Mouse (Mus musculus): ENCODE measurements around the gene Rasl2-9. TPM values are rescaled to one million over a fixed set of nuclear protein-coding genes. Genes with fewer than 3 reads are reported as not detected.

Gene Rasl2-9
- polyA plus RNA-seq, 1 experiment, result 148 TPM

DNA sequence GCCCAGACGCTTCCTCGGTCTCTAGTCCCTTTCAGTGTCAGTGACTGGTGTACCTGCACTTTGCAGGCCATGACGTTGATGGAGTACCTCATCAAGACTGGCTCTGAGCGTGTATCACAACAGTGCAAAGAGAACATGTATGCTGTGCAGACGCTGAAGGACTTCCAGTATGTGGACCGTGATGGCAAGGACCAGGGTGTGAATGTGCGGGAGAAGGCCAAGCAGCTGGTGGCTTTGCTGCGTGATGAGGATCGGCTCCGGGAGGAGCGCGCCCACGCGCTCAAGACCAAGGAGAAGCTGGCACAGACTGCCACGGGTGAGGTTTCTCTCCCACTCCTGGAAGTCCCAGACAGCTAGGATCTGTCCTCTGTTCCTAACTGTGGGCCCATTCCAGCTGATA lies 35.9 kb downstream of the Rasl2-9 start:
- no peaks in the 10 kb centered on the region; the same call in 1 of the 2 replicates for H3K36me3 ChIP-seq (ENCODE audit: control insufficient read depth, insufficient read depth, low read length)
- no peak for TF ChIP-seq CTCF (IDR thresholded peaks at IDR 0.05; ENCODE audit: control insufficient read depth, insufficient read depth, insufficient replicate concordance, low read depth, low read length)
- no peak for TF ChIP-seq POLR2A (IDR thresholded peaks at IDR 0.05; ENCODE audit: control insufficient read depth, low read depth, low read length)
- H3K27ac ChIP-seq (ENCODE audit: control insufficient read depth, insufficient read depth, low read depth, low read length), result no peak overlapping the region
- peak overlapping the region; percentile 12 for H3K4me3 ChIP-seq (ENCODE audit: control insufficient read depth, low read depth, low read length)
- H3K4me1 ChIP-seq (ENCODE audit: control insufficient read depth, insufficient read depth, low read length), result peaks cover 3% of the 10 kb centered on the region; the same call in 1 of the 2 replicates
- no peaks in the 10 kb centered on the region for H3K27me3 ChIP-seq (ENCODE audit: control insufficient read depth, insufficient read depth, low read length)

DNA sequence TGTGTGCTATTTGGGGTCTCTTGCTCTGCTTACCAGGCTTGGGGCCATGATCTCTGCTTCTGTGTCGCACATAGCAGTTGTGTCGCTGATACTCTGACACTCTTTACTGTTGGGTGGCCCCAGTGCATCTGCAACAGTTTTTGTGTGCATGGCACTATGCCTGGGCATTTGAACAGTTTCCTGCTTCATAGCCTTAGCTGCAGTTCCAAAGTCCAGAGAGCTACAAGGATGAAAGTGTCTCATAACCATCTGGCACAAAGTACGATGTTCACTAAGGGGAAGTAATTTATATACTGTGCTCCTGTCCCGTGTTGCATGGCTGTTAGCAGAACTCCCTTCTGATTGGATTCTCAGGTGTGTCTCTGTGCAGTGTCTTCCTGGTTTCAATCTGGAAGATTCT lies 37.9 kb downstream of the Rasl2-9 start:
- Histone ChIP-seq H3K27me3 (ENCODE audit: control insufficient read depth, insufficient read depth, low read length) (no peaks in the 10 kb centered on the region), H3K4me1 (ENCODE audit: control insufficient read depth, insufficient read depth, low read length) (peaks cover 3% of the 10 kb centered on the region), H3K27ac (ENCODE audit: control insufficient read depth, insufficient read depth, low read depth, low read length) (no peak overlapping the region), H3K4me3 (ENCODE audit: control insufficient read depth, low read depth, low read length) (no peak overlapping the region), H3K36me3 (ENCODE audit: control insufficient read depth, insufficient read depth, low read length) (no peaks in the 10 kb centered on the region; the same call in 1 of the 2 replicates)
- TF ChIP-seq POLR2A (IDR thresholded peaks at IDR 0.05; ENCODE audit: control insufficient read depth, low read depth, low read length) (no peak), CTCF (IDR thresholded peaks at IDR 0.05; ENCODE audit: control insufficient read depth, insufficient read depth, insufficient replicate concordance, low read depth, low read length) (no peak)

DNA sequence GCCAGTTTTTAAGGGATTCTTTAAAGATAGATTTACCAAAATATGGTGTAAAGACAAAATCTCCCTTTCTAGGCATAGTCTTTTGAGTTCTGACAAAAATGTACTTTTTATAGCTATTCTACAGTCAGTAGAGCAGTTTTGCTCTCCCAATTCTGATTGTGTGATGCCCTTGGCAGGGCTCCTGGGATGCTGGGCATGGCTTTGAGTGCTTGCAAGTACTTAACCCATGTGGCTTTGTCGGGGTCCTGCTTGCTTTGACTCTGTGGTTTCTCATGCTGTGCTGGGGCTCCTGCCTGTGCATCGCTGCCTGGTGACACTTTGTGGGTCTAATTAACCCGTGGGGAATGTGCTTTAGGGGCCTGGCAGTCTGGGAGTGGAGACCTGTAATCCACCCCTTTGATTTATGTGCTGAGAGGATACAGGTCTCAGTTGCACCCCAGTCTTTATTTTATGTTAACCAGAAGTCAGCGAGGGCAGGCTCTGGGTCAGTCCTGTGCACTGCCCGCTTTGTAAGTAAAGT lies 38.8 kb downstream of the Rasl2-9 start:
- Histone ChIP-seq H3K36me3 (ENCODE audit: control insufficient read depth, insufficient read depth, low read length) (no peaks in the 10 kb centered on the region; the same call in 1 of the 2 replicates), H3K27me3 (ENCODE audit: control insufficient read depth, insufficient read depth, low read length) (no peaks in the 10 kb centered on the region), H3K4me1 (ENCODE audit: control insufficient read depth, insufficient read depth, low read length) (peaks cover under 1% of the 10 kb centered on the region), H3K27ac (ENCODE audit: control insufficient read depth, insufficient read depth, low read depth, low read length) (no peak overlapping the region), H3K4me3 (ENCODE audit: control insufficient read depth, low read depth, low read length) (no peak overlapping the region)
- TF ChIP-seq POLR2A (IDR thresholded peaks at IDR 0.05; ENCODE audit: control insufficient read depth, low read depth, low read length) (no peak), CTCF (IDR thresholded peaks at IDR 0.05; ENCODE audit: control insufficient read depth, insufficient read depth, insufficient replicate concordance, low read depth, low read length) (no peak)

DNA sequence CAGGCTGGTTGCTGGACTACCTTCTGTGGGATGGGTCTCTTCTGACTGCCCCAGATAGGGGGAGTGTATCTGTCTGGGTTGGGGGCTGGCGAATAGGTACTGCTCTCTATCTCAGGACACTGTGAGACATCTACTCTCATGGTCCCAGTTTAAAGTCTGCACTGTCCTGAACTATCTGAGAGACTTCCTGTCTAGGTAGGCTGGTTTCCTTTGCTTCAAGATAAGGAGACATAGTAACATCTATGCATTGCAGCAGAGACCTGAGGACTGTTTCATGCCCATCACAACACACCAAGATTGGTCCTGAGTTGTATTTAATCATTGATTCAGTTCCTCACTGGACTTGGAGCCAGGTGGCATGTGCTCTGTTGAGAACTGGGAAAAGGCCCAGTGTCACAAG lies 40.2 kb downstream of the Rasl2-9 start:
- Histone ChIP-seq H3K36me3 (ENCODE audit: control insufficient read depth, insufficient read depth, low read length) (no peaks in the 10 kb centered on the region; the same call in 1 of the 2 replicates), H3K27me3 (ENCODE audit: control insufficient read depth, insufficient read depth, low read length) (no peaks in the 10 kb centered on the region), H3K4me3 (ENCODE audit: control insufficient read depth, low read depth, low read length) (no peak overlapping the region), H3K27ac (ENCODE audit: control insufficient read depth, insufficient read depth, low read depth, low read length) (no peak overlapping the region), H3K4me1 (ENCODE audit: control insufficient read depth, insufficient read depth, low read length) (peaks cover 4% of the 10 kb centered on the region)
- no peak for TF ChIP-seq POLR2A (IDR thresholded peaks at IDR 0.05; ENCODE audit: control insufficient read depth, low read depth, low read length)
- TF ChIP-seq CTCF (IDR thresholded peaks at IDR 0.05; ENCODE audit: control insufficient read depth, insufficient read depth, insufficient replicate concordance, low read depth, low read length), result no peak

DNA sequence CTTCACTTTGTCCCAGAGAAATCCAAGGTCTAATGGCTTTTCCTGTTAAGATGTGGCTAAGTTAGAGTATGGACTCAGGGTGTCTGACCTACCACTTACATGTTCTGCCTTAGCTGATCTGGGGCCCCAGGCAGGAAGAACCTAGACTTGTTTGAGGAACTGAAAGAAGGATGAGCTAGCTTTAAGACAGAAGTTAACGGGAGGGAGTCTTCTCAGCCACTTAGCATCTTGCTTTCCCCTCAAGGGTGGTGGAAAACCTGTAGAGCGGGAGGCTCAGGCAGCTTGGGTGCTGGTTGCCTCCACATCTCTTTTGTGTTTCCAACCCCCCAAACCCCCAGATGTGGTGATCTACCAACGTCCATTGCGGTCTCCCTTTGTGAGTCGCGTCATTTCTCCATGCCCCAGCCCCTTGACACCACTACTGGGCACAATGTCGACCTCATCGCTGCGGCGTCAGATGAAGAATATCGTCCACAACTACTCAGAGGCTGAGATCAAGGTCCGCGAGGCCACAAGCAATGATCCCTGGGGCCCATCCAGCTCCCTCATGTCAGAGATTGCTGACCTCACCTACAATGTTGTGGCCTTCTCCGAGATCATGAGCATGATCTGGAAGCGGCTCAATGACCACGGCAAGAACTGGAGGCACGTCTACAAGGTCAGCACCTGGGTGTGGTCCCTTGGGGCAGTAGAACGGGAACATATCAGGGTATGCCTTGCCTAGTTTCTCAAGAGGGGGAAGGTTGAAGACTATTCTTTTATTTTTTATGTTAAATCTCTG lies 42.2 kb downstream of the Rasl2-9 start:
- Histone ChIP-seq H3K27me3 (ENCODE audit: control insufficient read depth, insufficient read depth, low read length) (no peaks in the 10 kb centered on the region), H3K4me1 (ENCODE audit: control insufficient read depth, insufficient read depth, low read length) (peaks cover 6% of the 10 kb centered on the region), H3K27ac (ENCODE audit: control insufficient read depth, insufficient read depth, low read depth, low read length) (no peak overlapping the region), H3K4me3 (ENCODE audit: control insufficient read depth, low read depth, low read length) (no peak overlapping the region), H3K36me3 (ENCODE audit: control insufficient read depth, insufficient read depth, low read length) (no peaks in the 10 kb centered on the region)
- TF ChIP-seq CTCF (IDR thresholded peaks at IDR 0.05; ENCODE audit: control insufficient read depth, insufficient read depth, insufficient replicate concordance, low read depth, low read length) (no peak), POLR2A (IDR thresholded peaks at IDR 0.05; ENCODE audit: control insufficient read depth, low read depth, low read length) (no peak)

DNA sequence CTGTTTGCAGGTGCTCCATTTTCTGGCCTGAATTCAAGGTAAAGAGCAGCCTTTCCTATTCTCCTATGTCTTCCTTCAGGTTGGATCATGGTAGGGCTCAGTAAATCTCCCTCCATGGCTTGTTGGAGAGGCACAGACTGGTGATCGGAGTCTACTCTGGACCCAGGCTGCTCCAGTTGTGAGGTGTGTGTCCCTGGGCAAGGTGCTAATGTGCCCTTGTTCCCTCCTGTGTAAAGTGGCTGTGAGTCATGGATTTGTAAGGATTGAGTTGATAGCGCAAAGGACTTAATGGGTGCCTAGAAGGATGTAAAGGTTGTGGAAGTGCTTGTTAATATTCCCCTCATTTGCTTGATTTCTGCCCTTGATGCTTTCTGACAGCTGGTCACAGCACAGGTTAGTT lies 43.8 kb downstream of the Rasl2-9 start:
- peak overlapping the region; percentile 26; the same call in 1 of the 2 replicates for H3K27ac ChIP-seq (ENCODE audit: control insufficient read depth, insufficient read depth, low read depth, low read length)
- no peaks in the 10 kb centered on the region for H3K36me3 ChIP-seq (ENCODE audit: control insufficient read depth, insufficient read depth, low read length)
- no peaks in the 10 kb centered on the region for H3K27me3 ChIP-seq (ENCODE audit: control insufficient read depth, insufficient read depth, low read length)
- TF ChIP-seq POLR2A (IDR thresholded peaks at IDR 0.05; ENCODE audit: control insufficient read depth, low read depth, low read length) (no peak), CTCF (IDR thresholded peaks at IDR 0.05; ENCODE audit: control insufficient read depth, insufficient read depth, insufficient replicate concordance, low read depth, low read length) (no peak)
- no peak overlapping the region for H3K4me3 ChIP-seq (ENCODE audit: control insufficient read depth, low read depth, low read length)
- peaks cover 6% of the 10 kb centered on the region for H3K4me1 ChIP-seq (ENCODE audit: control insufficient read depth, insufficient read depth, low read length)

DNA sequence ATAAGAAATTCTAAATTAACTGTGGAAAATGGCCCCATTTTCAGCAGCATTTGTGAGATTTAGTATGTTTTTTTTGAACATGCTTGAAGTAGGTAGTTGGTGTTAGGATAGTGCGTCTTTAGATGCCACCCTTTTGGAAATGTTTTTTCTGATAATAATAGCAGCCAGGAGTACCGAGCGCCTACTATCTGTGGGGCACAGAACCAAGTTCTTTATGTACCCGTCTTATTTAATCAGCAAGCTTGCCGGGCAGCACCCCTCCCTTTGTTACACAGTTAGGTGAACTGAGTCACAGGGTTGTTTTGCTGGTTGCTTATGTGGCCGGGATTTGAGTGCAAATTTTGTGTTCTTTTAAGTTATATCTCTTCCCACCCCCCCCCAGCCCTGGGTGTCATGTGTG lies 44.5 kb downstream of the Rasl2-9 start:
- Histone ChIP-seq H3K27me3 (ENCODE audit: control insufficient read depth, insufficient read depth, low read length) (no peaks in the 10 kb centered on the region), H3K27ac (ENCODE audit: control insufficient read depth, insufficient read depth, low read depth, low read length) (no peak overlapping the region), H3K36me3 (ENCODE audit: control insufficient read depth, insufficient read depth, low read length) (no peaks in the 10 kb centered on the region), H3K4me1 (ENCODE audit: control insufficient read depth, insufficient read depth, low read length) (peaks cover 6% of the 10 kb centered on the region), H3K4me3 (ENCODE audit: control insufficient read depth, low read depth, low read length) (no peak overlapping the region)
- TF ChIP-seq POLR2A (IDR thresholded peaks at IDR 0.05; ENCODE audit: control insufficient read depth, low read depth, low read length) (no peak), CTCF (IDR thresholded peaks at IDR 0.05; ENCODE audit: control insufficient read depth, insufficient read depth, insufficient replicate concordance, low read depth, low read length) (no peak)

Data from testis, adult 2 months (tissue).